In genomic region chr3:83941921-83942320, GRCm38 (mm10) we compare ENCODE assay signal across 21 mouse cellular contexts.
DNase-seq lines count a peak whose midpoint lies in the region; ATAC-seq and TF ChIP-seq lines count a peak whose summit lies in the region.
"Had no signal": no experiment of that assay in that cellular context is flagged by ENCODE, and none has a peak within 500 bp of the region (broad histone marks: within the 10 kb centered on the region; RNA-seq: fewer than 3 reads in every experiment).

No protein-coding gene starts in this region.

- H3K27ac ChIP-seq in heart, adult 2 months = no peak overlapping the region
- H3K27ac ChIP-seq in forebrain, embryonic 12.5 days = no peak overlapping the region
- H3K27ac ChIP-seq: forebrain, embryonic 13.5 days; heart, embryonic 13.5 days; hindbrain, embryonic 15.5 days; kidney, postnatal 0 days had no signal

- no peak for TF ChIP-seq CTCF in heart, adult 2 months (IDR thresholded peaks at IDR 0.05)

- H3K27me3 ChIP-seq in heart, adult 2 months (ENCODE audit: control insufficient read depth, insufficient read depth, low read length) = no peaks in the 10 kb centered on the region
- H3K27me3 ChIP-seq in forebrain, embryonic 12.5 days = no peaks in the 10 kb centered on the region
- H3K27me3 ChIP-seq: CH12.LX; forebrain, embryonic 13.5 days; heart, embryonic 13.5 days; hindbrain, embryonic 15.5 days had no signal

- H3K36me3 ChIP-seq in heart, adult 2 months (ENCODE audit: control insufficient read depth, insufficient read depth, low read length) = no peaks in the 10 kb centered on the region; the same call in 1 of the 2 replicates
- peaks cover 49% of the 10 kb centered on the region for H3K36me3 ChIP-seq in forebrain, embryonic 12.5 days (replicated peaks)

- H3K9me3 ChIP-seq in forebrain, embryonic 12.5 days = no peaks in the 10 kb centered on the region
- H3K9me3 ChIP-seq: forebrain, embryonic 13.5 days; heart, embryonic 13.5 days; hindbrain, embryonic 15.5 days had no signal

- no peak for DNase-seq in frontal cortex, postnatal 25 days (ENCODE audit: low spot score in 2 of 2)
- peak; percentile 89 for DNase-seq in heart, adult 11 months
- no peak for DNase-seq in heart, adult 2 months
- peak; percentile 29 for DNase-seq in 3T3-L1 (ENCODE audit: low read depth, low spot score)
- peak; percentile 13 for DNase-seq in brain, adult 2 months (ENCODE audit: low read depth, low spot score)
- no peak for DNase-seq in adrenal gland, postnatal 36 days
- DNase-seq: adrenal gland, postnatal 25 days; cerebellum, adult 11 months; cerebellum, adult 9-10 months; cerebellum, postnatal 25 days; forebrain, postnatal 0 days; heart, postnatal 36 days; kidney, adult 8-10 months had no signal

- TF ChIP-seq EP300 in heart, adult 2 months (IDR thresholded peaks at IDR 0.05; ENCODE audit: insufficient read depth, low read depth, low read length) = no peak

- no peak overlapping the region for H3K4me2 ChIP-seq in forebrain, embryonic 12.5 days
- H3K4me2 ChIP-seq: forebrain, embryonic 13.5 days; heart, embryonic 13.5 days; hindbrain, embryonic 15.5 days had no signal

- peak; percentile 70 for ATAC-seq in frontal cortex, adult (ENCODE audit: low TSS enrichment)
- no peak for ATAC-seq in forebrain, embryonic 12.5 days (ENCODE audit: low FRiP score)
- ATAC-seq: forebrain, embryonic 13.5 days; forebrain, postnatal 0 days; intestine, embryonic 16.5 days had no signal

- no peaks in the 10 kb centered on the region for H3K4me1 ChIP-seq in heart, adult 2 months (ENCODE audit: control insufficient read depth, insufficient read depth, low read length)
- no peaks in the 10 kb centered on the region for H3K4me1 ChIP-seq in forebrain, embryonic 12.5 days
- H3K4me1 ChIP-seq: hindbrain, embryonic 15.5 days had no signal

- no peaks in the 10 kb centered on the region for H3K79me2 ChIP-seq in heart, adult 2 months (replicated peaks; ENCODE audit: control insufficient read depth, insufficient read depth, low read length)

- H3K4me3 ChIP-seq in heart, adult 2 months = no peak overlapping the region
- H3K4me3 ChIP-seq in forebrain, embryonic 12.5 days (replicated peaks) = no peak overlapping the region
- H3K4me3 ChIP-seq: forebrain, embryonic 13.5 days; heart, embryonic 13.5 days; hindbrain, embryonic 15.5 days had no signal

- TF ChIP-seq POLR2A in heart, adult 2 months (IDR thresholded peaks at IDR 0.05; ENCODE audit: insufficient read depth, low read depth, low read length) = no peak

- intact Hi-C loops in heart, adult 2 months (cut with DNase I) = loop anchor here (10.0 kb wide), 2 partner anchors 213 to 373 kb away; partner anchors contain the start of gene Mnd1

- no peak overlapping the region for H3K9ac ChIP-seq in heart, adult 2 months (ENCODE audit: low read depth, low read length)
- no peak overlapping the region for H3K9ac ChIP-seq in forebrain, embryonic 12.5 days
- H3K9ac ChIP-seq: forebrain, embryonic 13.5 days; forebrain, postnatal 0 days; heart, embryonic 13.5 days; hindbrain, embryonic 15.5 days had no signal

- 65% methylated on average over 4 of the region's 4 CpGs for WGBS in heart, adult 2 months
- WGBS in forebrain, embryonic 12.5 days = 91% methylated on average over 4 of the region's 4 CpGs

Comparison
In these comparisons a context has a peak if more than half of its experiments do, and no peak if none do; other contexts are left out.
1. DNase-seq: peak in heart, adult 11 months (single experiment), 3T3-L1 (single experiment) and brain, adult 2 months (single experiment); none in frontal cortex, postnatal 25 days (0 of 2), heart, adult 2 months (0 of 2) and adrenal gland, postnatal 36 days (0 of 2).